Mouse (Mus musculus): ENCODE results near the gene Batf2.

The Batf2 gene

DNA sequence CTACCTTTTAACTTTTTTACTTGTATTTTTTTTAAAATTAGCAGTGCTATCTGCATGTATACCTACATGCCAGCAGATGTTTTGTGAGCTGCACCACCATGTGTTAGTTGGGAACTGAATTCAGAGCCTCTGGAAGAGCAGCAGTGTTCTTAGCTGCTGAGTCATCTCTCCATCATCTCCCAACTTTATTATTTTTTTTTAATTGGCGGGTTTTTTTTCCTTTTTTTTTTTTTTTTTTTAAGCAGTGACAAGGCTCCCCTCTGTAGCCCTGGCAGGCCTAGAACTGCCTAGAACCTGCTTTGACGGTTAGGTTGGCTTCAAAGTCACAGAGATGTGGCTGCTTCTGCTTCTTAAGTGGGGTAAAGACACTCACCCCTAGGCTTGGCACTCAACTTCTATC, 15.9 kb upstream of the Batf2 start:
- CTCF ChIA-PET: interaction anchor here in 2 of 4 experiments (0.6 to 1.4 kb wide), 5 partner anchors 33 to 338 kb away, joined by 3 to 5 read pairs (median 4); no protein-coding TSS in a partner anchor
- POLR2A ChIA-PET: interaction anchor here (0.5 to 11.3 kb wide), 12 partner anchors 28 to 725 kb away, joined by 3 to 135 read pairs (median 3); partner anchors contain the start of genes Cdca5 (in 2 of the 4) and Zfpl1 (in 2 of the 4)

DNA sequence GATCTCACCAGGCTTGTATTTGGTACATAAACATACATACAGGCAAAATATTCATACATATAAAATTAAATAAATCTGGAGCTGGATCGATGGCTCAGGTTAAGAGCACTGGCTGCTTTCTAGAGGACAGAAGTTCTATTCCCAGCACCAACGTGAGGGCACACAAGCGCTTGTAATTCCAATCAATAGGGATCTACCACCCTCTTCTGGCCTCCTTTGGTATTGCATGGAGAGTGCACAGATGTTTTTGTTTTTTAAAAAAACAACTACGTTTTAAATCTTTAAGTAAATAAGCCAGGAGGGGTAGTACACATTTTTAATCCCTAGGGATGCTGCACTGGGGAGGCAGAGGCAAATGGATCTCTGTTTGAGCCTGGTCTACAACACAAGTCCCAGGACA, 14.5 kb upstream of the Batf2 start:
- ChIA-PET POLR2A (interaction anchor here in 2 of 4 experiments (1.7 to 3.0 kb wide), 7 partner anchors 41 to 338 kb away, joined by 6 to 23 read pairs (median 14); partner anchors contain the start of genes Capn1 (in 1 of the 2), Cdca5 (in 1 of the 2) and Zfpl1 (in 1 of the 2)), CTCF (interaction anchor here in 2 of 4 experiments (1.4 to 2.6 kb wide), 2 partner anchors 34 to 108 kb away, joined by 3 to 9 read pairs; no protein-coding TSS in a partner anchor)

DNA sequence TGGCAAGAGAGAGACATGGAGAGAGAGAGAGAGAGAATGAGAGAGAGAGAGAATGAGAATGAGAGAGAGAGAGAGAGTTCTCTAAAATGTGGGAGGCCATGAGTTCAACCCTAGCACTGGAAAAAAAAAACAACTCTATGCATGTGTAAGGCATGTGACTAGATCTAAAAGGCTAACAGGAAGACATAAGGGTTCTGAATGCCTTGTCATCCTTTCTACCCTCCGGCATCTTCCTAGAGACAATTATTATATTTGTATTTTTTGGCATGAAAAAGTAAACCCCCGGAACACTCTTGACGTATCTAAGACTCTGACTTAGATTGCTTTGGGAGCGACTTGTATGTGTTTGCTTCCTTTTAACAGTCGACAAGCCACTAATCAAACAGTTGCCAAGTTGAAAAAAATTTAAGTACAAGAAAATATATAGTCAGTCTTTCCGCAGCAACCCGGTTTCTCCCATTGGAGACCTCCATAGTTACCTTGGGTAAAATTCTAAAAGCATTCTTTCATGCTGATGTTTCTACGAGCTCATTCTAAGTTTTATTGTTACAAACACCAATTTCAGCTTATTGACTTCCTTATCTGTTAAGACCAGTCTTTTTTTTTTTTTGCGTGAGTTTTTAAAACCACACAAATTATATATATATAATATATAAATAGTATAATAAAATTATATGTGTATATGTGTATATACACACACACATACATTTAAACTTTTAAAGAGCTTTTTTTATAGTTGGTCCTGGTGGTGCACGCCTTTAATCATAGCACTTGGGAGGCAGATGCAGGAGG, 13.8 kb upstream of the Batf2 start:
- POLR2A ChIA-PET: interaction anchor here (0.5 to 3.0 kb wide), 111 partner anchors 8 to 664 kb away, joined by 3 to 44 read pairs (median 5); partner anchors contain the start of genes Cdca5 (in 4 of the 4), Zfpl1 (in 4 of the 4), Arl2 (in 3 of the 4) and Pola2 (in 3 of the 4)
- CTCF ChIA-PET: interaction anchor here (0.5 to 2.6 kb wide), 36 partner anchors 8 to 402 kb away, joined by 3 to 23 read pairs (median 4); partner anchors contain the start of genes Arl2 (in 3 of the 4), Batf2 (in 3 of the 4), Pola2 (in 2 of the 4) and Sac3d1 (in 2 of the 4)

DNA sequence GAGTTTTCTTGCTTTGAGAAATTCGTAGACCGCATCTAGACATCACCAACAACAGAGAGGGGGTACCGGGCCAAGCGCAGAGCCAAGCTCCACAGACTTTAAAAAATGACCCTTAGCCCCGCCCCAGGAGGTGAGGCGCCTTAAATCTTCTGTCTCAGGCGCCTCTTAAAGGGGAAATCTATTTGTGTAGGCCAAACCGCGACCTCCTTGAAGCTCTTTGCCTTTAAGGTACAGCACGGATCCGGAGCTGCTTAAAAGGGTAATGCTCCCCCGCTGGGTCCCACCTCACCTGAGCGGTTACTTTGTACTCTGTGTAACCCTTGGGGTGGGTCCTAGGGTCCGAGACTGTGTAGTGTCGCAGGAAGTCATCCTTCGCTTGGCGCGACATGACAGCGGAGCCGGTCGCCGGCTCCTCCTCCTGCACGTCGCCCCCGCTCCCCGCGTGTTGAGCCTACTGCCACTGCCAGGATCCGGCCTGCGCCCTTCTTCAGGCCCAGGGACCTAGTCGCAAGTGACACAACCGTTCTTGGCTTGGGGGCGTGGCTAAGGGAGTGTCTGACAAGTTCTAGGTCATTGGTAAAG, 12.9 kb upstream of the Batf2 start, which contains the start of gene Snx15:
Snx15 (minus strand) TSS at position 545 of the 582 bp plus-strand sequence.
- ChIA-PET CTCF (interaction anchor here (0.5 to 2.6 kb wide), 40 partner anchors 9 to 687 kb away, joined by 3 to 23 read pairs (median 4); partner anchors contain the start of genes Arl2 (in 3 of the 4), Batf2 (in 3 of the 4), Cdc42ep2 (in 2 of the 4) and Pola2 (in 2 of the 4)), POLR2A (interaction anchor here (0.5 to 3.0 kb wide), 125 partner anchors 9 to 664 kb away, joined by 3 to 44 read pairs (median 5); partner anchors contain the start of genes Cdca5 (in 4 of the 4), Zfpl1 (in 4 of the 4), Arl2 (in 3 of the 4) and Pola2 (in 3 of the 4))

GRCm38 (mm10) chr19:6130414-6131128, 10.2 kb upstream of the Batf2 start:
- POLR2A ChIA-PET: interaction anchor here (0.6 to 3.1 kb wide), 15 partner anchors 10 to 533 kb away, joined by 3 to 29 read pairs (median 4); partner anchors contain the start of genes Arl2 (in 3 of the 4), Batf2 (in 3 of the 4), Fau (in 2 of the 4) and Mrpl49 (in 2 of the 4)
- CTCF ChIA-PET: interaction anchor here in 1 of 4 experiments (1.1 to 1.7 kb wide), 2 partner anchors 11 to 167 kb away, joined by 4 to 5 read pairs; partner anchors contain the start of genes Arl2 and Pola2

- CTCF ChIA-PET: interaction anchor here in 2 of 4 experiments (0.6 to 1.2 kb wide), 4 partner anchors 9 to 357 kb away, joined by 3 to 4 read pairs (median 3); partner anchors contain the start of genes Arl2 (in 1 of the 2) and Batf2 (in 1 of the 2)
Measured at GRCm38 (mm10) chr19:6132171-6132827, 8.5 kb upstream of the Batf2 start.

DNA sequence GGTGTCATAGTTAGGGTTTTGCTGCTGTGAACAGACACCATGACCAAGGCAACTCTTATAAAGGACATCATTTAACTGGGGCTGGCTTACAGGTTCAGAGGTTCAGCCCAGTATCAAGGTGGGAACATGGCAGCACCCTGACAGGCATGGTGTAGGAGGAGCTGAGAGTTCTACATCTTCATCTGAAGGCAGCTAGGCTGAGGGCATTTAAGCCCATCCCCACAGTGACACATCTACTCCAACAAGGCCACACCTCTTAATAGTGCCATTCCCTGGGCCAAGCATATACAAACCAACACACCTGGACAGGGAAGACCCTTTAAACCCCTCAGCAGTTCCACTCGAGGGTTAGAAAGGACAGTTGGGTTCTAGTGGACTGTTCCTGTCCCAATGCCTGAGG, 7.6 kb upstream of the Batf2 start:
- ChIA-PET POLR2A (interaction anchor here in 2 of 4 experiments (0.7 to 2.4 kb wide), 5 partner anchors 8 to 287 kb away, joined by 3 to 8 read pairs (median 4); partner anchors contain the start of genes Arl2 (in 2 of the 2), Batf2 (in 2 of the 2) and Cdca5 (in 1 of the 2)), CTCF (interaction anchor here in 1 of 4 experiments (0.7 kb wide), 1 partner anchor 226 kb away, joined by 3 read pairs; no protein-coding TSS in a partner anchor)

More at GRCm38 (mm10) chr19:6132171-6132827, 8.5 kb upstream of the Batf2 start:
- POLR2A ChIA-PET: interaction anchor here (0.6 to 3.1 kb wide), 17 partner anchors 8 to 470 kb away, joined by 3 to 29 read pairs (median 4); partner anchors contain the start of genes Arl2 (in 4 of the 4), Batf2 (in 3 of the 4), Sac3d1 (in 2 of the 4) and Cdc42ep2 (in 1 of the 4)

DNA sequence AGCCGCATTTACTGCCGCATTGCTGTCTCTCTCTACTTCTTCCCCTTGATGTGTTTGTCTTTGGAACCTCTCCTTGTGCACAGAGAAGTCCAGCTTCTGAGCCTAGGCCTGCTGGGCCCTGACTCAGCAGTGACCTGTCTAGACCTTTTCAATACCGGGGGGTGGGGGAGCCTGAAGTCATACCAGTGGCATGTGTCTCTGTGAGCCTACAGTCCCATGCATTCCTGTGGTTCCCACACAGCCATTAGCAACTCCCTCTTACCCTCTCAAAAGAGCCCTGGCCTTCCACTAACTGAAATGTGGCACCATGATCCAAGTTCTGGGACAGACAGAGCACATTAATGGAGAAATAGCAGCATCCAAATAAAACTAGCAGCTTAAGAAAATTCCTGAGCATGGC, 4.4 kb upstream of the Batf2 start:
- ChIA-PET CTCF (no interaction called here), POLR2A (interaction anchor here in 1 of 4 experiments (1.9 kb wide), 1 partner anchor 8 kb away, joined by 7 read pairs; the partner anchor contains the start of gene Snx15)

DNA sequence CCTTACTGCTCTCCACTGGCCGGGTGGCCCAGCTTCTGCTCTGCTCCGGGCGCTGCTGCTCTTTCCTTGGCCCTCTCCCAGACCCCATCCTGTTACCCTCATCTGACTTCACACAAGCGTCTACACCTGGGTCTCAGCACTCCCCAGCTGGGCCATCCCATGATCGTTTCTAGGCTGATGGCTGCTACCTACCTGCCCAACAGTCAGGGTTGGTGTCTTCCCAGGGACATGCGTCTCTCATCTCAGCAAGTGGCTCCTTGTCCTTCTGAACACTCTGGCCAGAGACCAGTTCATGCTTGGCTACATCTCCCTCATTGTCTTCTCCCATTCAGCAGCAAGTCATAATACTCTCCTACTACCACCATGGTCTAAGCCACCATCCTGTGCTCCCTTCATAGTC, 1.1 kb upstream of the Batf2 start:
- POLR2A ChIA-PET: interaction anchor here in 2 of 4 experiments (0.5 to 3.1 kb wide), 7 partner anchors 9 to 112 kb away, joined by 3 to 29 read pairs (median 4); partner anchors contain the start of genes Sac3d1 (in 2 of the 2) and Snx15 (in 1 of the 2)
- CTCF ChIA-PET: interaction anchor here in 2 of 4 experiments (0.5 kb wide), 2 partner anchors 18 to 54 kb away, joined by 3 to 4 read pairs; no protein-coding TSS in a partner anchor

DNA sequence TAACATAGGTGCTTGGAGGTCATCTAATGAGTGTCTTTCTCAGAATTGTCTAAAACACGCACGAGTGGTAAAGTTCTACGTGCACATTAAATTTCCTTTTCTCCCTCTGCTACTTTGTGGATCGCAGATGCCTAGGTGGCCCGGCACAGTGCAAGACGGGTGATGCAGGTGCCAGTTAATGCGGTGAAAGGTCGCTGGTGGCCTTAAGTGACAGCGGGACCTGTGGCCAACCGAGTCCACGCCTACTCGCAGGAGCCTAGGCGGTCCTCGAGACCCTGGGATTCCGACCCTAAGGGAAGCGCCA, 457 bp upstream of the Batf2 start:
- ChIA-PET CTCF (interaction anchor here in 2 of 4 experiments (1.6 to 1.7 kb wide), 3 partner anchors 12 to 73 kb away, joined by 3 to 16 read pairs (median 6); partner anchors contain the start of genes Snx15 (in 1 of the 2) and Tm7sf2 (in 1 of the 2)), POLR2A (interaction anchor here in 3 of 4 experiments (0.8 to 3.1 kb wide), 14 partner anchors 8 to 193 kb away, joined by 3 to 37 read pairs (median 4); partner anchors contain the start of genes Sac3d1 (in 2 of the 3), Snx15 (in 2 of the 3), Pola2 (in 1 of the 3) and Znhit2 (in 1 of the 3))

GRCm38 (mm10) chr19:6141394-6141749, 589 bp downstream of the Batf2 start, which contains the start of gene Arl2:
Gene Arl2 (minus strand): TSS chr19:6141548.
- POLR2A ChIA-PET: interaction anchor here (0.5 to 3.1 kb wide), 102 partner anchors 8 to 684 kb away, joined by 3 to 37 read pairs (median 4); partner anchors contain the start of genes Sac3d1 (in 3 of the 4), Cdca5 (in 2 of the 4), Pola2 (in 2 of the 4) and Sf1 (in 2 of the 4)

GRCm38 (mm10) chr19:6144842-6145241, 4.1 kb downstream of the Batf2 start:
- CTCF ChIA-PET: no interaction called here
- POLR2A ChIA-PET: no interaction called here

More at GRCm38 (mm10) chr19:6141394-6141749, 589 bp downstream of the Batf2 start, which contains the start of gene Arl2:
- CTCF ChIA-PET: interaction anchor here (0.5 to 1.7 kb wide), 58 partner anchors 9 to 717 kb away, joined by 3 to 16 read pairs (median 4); partner anchors contain the start of genes Gpha2 (in 3 of the 4), Snx15 (in 3 of the 4), Capn1 (in 2 of the 4) and Atg2a (in 1 of the 4)

GRCm38 (mm10) chr19:6155174-6155573, 14.4 kb downstream of the Batf2 start:
- CTCF ChIA-PET: interaction anchor here in 1 of 4 experiments (3.8 kb wide), 1 partner anchor 14 kb away, joined by 12 read pairs; the partner anchor contains the start of gene Arl2
- POLR2A ChIA-PET: interaction anchor here in 1 of 4 experiments (0.9 to 2.1 kb wide), 3 partner anchors 7 to 208 kb away, joined by 3 to 6 read pairs (median 3); partner anchors contain the start of genes Arl2, Batf2 and Sf1

DNA sequence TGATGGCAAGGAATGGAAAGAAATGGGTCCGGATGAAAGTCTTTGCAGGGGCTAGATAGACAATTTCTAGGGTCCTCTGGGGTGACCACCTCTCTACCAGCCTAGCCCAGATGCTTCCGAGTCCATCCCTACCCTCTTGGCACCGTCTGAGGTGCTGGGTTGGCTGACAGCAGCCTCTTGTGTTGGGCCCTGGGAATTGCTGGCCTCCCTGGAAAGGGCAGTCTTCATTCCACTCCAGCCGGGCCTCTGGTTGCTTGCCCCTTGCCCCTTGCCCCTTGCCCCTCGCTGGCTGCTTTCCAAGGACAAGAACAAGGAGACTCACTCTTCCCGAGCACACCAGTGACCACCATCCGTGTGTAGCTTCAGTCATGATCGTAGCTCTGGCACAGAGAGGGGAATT, 15.6 kb downstream of the Batf2 start:
- POLR2A ChIA-PET: interaction anchor here in 3 of 4 experiments (0.6 to 2.1 kb wide), 4 partner anchors 8 to 138 kb away, joined by 3 to 6 read pairs (median 3); partner anchors contain the start of genes Arl2 (in 1 of the 3) and Batf2 (in 1 of the 3)
- CTCF ChIA-PET: interaction anchor here in 2 of 4 experiments (0.7 to 3.8 kb wide), 2 partner anchors 15 to 67 kb away, joined by 3 to 12 read pairs; partner anchors contain the start of gene Arl2 (in 1 of the 2)

DNA sequence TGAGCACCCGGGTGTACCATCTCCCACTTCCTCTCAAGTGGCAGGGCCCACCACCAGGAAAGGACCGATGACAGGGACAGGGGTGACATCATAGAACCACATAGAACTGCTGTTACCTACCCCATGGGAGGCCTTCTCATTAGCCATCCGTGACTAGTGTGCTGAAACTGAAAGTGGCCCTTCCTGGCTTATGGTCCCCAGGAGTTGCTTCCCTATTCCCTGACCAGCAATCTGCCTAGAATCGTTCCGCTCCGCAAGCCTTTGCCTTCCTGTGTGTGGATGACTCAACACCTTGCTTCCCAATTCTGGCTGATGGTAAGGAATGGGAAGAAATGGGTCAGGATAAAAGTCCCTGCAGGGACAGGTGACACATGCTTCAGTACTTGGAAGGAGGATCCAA, 16.4 kb downstream of the Batf2 start:
- CTCF ChIA-PET: interaction anchor here in 2 of 4 experiments (0.7 to 3.8 kb wide), 3 partner anchors 16 to 68 kb away, joined by 3 to 12 read pairs (median 3); partner anchors contain the start of gene Arl2 (in 2 of the 2)
- POLR2A ChIA-PET: interaction anchor here in 2 of 4 experiments (1.0 to 2.1 kb wide), 4 partner anchors 12 to 139 kb away, joined by 3 to 6 read pairs (median 4); partner anchors contain the start of genes Arl2 (in 2 of the 2) and Batf2 (in 1 of the 2)
